Mouse (Mus musculus) cerebellum, adult 2 months (tissue): ENCODE data around the gene Vmn2r29. TPM values are rescaled to one million over a fixed set of nuclear protein-coding genes. Genes with fewer than 3 reads are reported as not detected.
"Not testable (repeated sequence)": the region's sequence is repeated elsewhere in the genome, so short reads cannot be mapped to it uniquely, and the experiment has no call there.

ENCODE experiments used
- DNase-seq, 2 experiments: peaks; one replicate each; pipeline ENCODE4 v3.0.0; 2021
- H3K27ac ChIP-seq: fragments of 200-500 bp; 2 replicates; pipeline ENCODE4 v1.5.1; 2012; ENCODE audit warnings: low read length, control low read depth, inconsistent platforms; ENCODE audit not compliant: insufficient read depth
- H3K27me3 ChIP-seq: fragments of 200-500 bp; 2 replicates; pipeline ENCODE4 v1.6.1; 2012; ENCODE audit warnings: inconsistent platforms, mild to moderate bottlenecking, low read length, moderate library complexity; ENCODE audit not compliant: control insufficient read depth, insufficient read depth
- H3K4me1 ChIP-seq: fragments of 200-500 bp; 2 replicates; pipeline ENCODE4 v1.6.1; 2011; ENCODE audit warnings: low read length; ENCODE audit not compliant: control insufficient read depth, insufficient read depth
- H3K4me3 ChIP-seq: fragments of 200-500 bp; replicated peaks from 2 replicates; pipeline ENCODE3; 2011; ENCODE audit warnings: mild to moderate bottlenecking, low read depth, low read length, control low read depth; ENCODE audit not compliant: insufficient read depth
- CTCF ChIP-seq: fragments of 200-500 bp; IDR thresholded peaks from 2 replicates; pipeline ENCODE4 v1.5.1; 2011; ENCODE audit warnings: low read depth, mild to moderate bottlenecking, control low read depth, low read length, moderate library complexity, borderline replicate concordance; ENCODE audit not compliant: insufficient read depth
- POLR2A ChIP-seq: fragments of 200-500 bp; IDR thresholded peaks from 2 replicates; pipeline ENCODE4 v1.6.1; 2011; ENCODE audit warnings: low read length, control low read depth, borderline replicate concordance; ENCODE audit not compliant: insufficient read depth
- WGBS: fragments of 180-500 bp; shearing (Covaris S2); methylation state at CpG from one replicate; pipeline ENCODE4 v1.1.7; 2018; 5-methylcytosine and 5-hydroxymethylcytosine counted together
- polyA plus RNA-seq: library from polyadenylated mRNA; depleted of rRNA; stranded (reverse); fragments of >200 nt; gene quantifications from 2 replicates; pipeline ENCODE4 v1.2.3, GENCODE M21; 2012; rRNA removed

The Vmn2r29 gene
- polyA plus RNA-seq: 3.8 and 3.9 TPM in 2 replicates

- no CpG with 5 or more reads among the region's 1 CpGs for WGBS
- DNase-seq, H3K4me3 ChIP-seq, H3K27me3 ChIP-seq, H3K27ac ChIP-seq, H3K4me1 ChIP-seq: not testable (repeated sequence)
Measured at GRCm38 (mm10) chr7:7247228-7247627, at the start of gene Vmn2r29. TSS of gene Vmn2r29 (minus strand) at chr7:7247328.

- TF ChIP-seq POLR2A: no peak
- peak; percentile 56; the same call in 1 of the 2 replicates for TF ChIP-seq CTCF
- peaks cover 5% of the 10 kb centered on the region; the same call in 1 of the 2 replicates for H3K4me1 ChIP-seq
- peak; percentile 60 to 65 for DNase-seq
- 70% methylated on average over 16 of the region's 16 CpGs for WGBS
- no peak overlapping the region for H3K27ac ChIP-seq
- no peak overlapping the region for H3K4me3 ChIP-seq
- H3K27me3 ChIP-seq: no peaks in the 10 kb centered on the region
Measured at GRCm38 (mm10) chr7:7295595-7295994, 48.5 kb upstream of the Vmn2r29 start.

- Histone ChIP-seq H3K4me1 (no peaks in the 10 kb centered on the region), H3K27ac (no peak overlapping the region), H3K27me3 (no peaks in the 10 kb centered on the region), H3K4me3 (no peak overlapping the region)
- no peak for DNase-seq
- WGBS: 48% methylated on average over 1 of the region's 1 CpGs
- TF ChIP-seq CTCF (no peak), POLR2A (no peak)
Measured at GRCm38 (mm10) chr7:7281383-7281782, 34.3 kb upstream of the Vmn2r29 start.

GRCm38 (mm10) chr7:7277966-7278567 lies 30.9 kb upstream of the Vmn2r29 start, which contains the start of gene Gm45844:
TSS of gene Gm45844 (minus strand) at chr7:7278289.
- Histone ChIP-seq H3K27ac (peak within 1 kb of the TSS; percentile 29; the same call in 1 of the 2 replicates), H3K4me3 (peak within 1 kb of the TSS; percentile 66)
- 36% methylated on average over 45 of the region's 45 CpGs for WGBS
- not testable (repeated sequence) for H3K27me3 ChIP-seq, H3K4me1 ChIP-seq
- peak; percentile 94 for TF ChIP-seq CTCF
- DNase-seq: peak; percentile 91 to 96

- not testable (repeated sequence) for H3K4me1 ChIP-seq, H3K27me3 ChIP-seq, DNase-seq
- 23% methylated on average over 24 of the region's 24 CpGs for WGBS
- H3K4me3 ChIP-seq: peak overlapping the region; percentile 66
- H3K27ac ChIP-seq: peak overlapping the region; percentile 29; the same call in 1 of the 2 replicates
Measured at GRCm38 (mm10) chr7:7277556-7277955, 30.4 kb upstream of the Vmn2r29 start.

GRCm38 (mm10) chr7:7209313-7210151 lies 37.6 kb downstream of the Vmn2r29 start, which contains the start of gene Zfp772:
TSS of gene Zfp772 (minus strand) at chr7:7209998.
- peak; percentile 66 to 67 for DNase-seq
- WGBS: 2% methylated on average over 24 of the region's 24 CpGs
- peak within 1 kb of the TSS; percentile 50 for H3K4me3 ChIP-seq
- H3K27me3 ChIP-seq, H3K27ac ChIP-seq, H3K4me1 ChIP-seq: not testable (repeated sequence)

- no peaks in the 10 kb centered on the region for H3K27me3 ChIP-seq
- H3K4me3 ChIP-seq: peak overlapping the region; percentile 74
- 10% methylated on average over 18 of the region's 18 CpGs for WGBS
- H3K4me1 ChIP-seq: no peaks in the 10 kb centered on the region
- TF ChIP-seq CTCF (peak; percentile 85), POLR2A (no peak)
- peak; percentile 79 to 80 for DNase-seq
- no peak overlapping the region for H3K27ac ChIP-seq
Measured at GRCm38 (mm10) chr7:7188191-7188942, 58.8 kb downstream of the Vmn2r29 start.
